Mouse (Mus musculus) lung, postnatal 0 days (tissue): ENCODE measurements around the gene Gm20388. TPM values are rescaled to one million over a fixed set of nuclear protein-coding genes. Genes with fewer than 3 reads are reported as not detected.
A peak's percentile ranks its signal among the peaks of the same experiment; 100 is the strongest.

Experiments
- ATAC-seq: fragments of 200-750 bp; cut with Nextera tagmentation; 2 replicates; pipeline ENCODE4 v1.8.0; 2017; ENCODE audit warnings: moderate library complexity
- DNase-seq: peaks from one replicate; pipeline ENCODE4 v3.0.0-alpha.2; 2016; ENCODE audit warnings: low spot score
- H3K27ac ChIP-seq: fragments of 300-500 bp; sonication (generic); 2 replicates; pipeline ENCODE4 v1.5.1; 2014; ENCODE audit warnings: antibody characterized with exemption, mild to moderate bottlenecking, low read length, mixed read lengths
- H3K27me3 ChIP-seq: fragments of 300-500 bp; sonication (generic); replicated peaks from 2 replicates; pipeline ENCODE4 v1.6.1; 2014; ENCODE audit warnings: low read length, mixed read lengths; ENCODE audit not compliant: insufficient read depth
- H3K36me3 ChIP-seq: fragments of 300-500 bp; sonication (generic); 2 replicates; pipeline ENCODE4 v1.6.1; 2014; ENCODE audit warnings: low read length, mixed read lengths; ENCODE audit not compliant: insufficient read depth
- H3K4me1 ChIP-seq: fragments of 300-500 bp; sonication (generic); 2 replicates; pipeline ENCODE4 v1.6.1; 2014; ENCODE audit warnings: antibody characterized with exemption, low read depth, low read length, mixed read lengths; ENCODE audit not compliant: insufficient read depth
- H3K4me2 ChIP-seq: fragments of 300-500 bp; sonication (generic); replicated peaks from 2 replicates; pipeline ENCODE4 v1.6.1; 2014; ENCODE audit warnings: low read depth, mild to moderate bottlenecking, low read length, moderate library complexity, mixed read lengths
- H3K4me3 ChIP-seq: fragments of 300-500 bp; sonication (generic); 2 replicates; pipeline ENCODE4 v1.5.1; 2014; ENCODE audit warnings: low read depth, low read length
- H3K9ac ChIP-seq: fragments of 300-500 bp; sonication (generic); replicated peaks from 2 replicates; pipeline ENCODE4 v1.6.1; 2014; ENCODE audit warnings: low read depth, mild to moderate bottlenecking
- H3K9me3 ChIP-seq: fragments of 300-500 bp; sonication (generic); 2 replicates; pipeline ENCODE4 v1.6.1; 2016; ENCODE audit warnings: low read length, mixed read lengths
- CTCF ChIP-seq: IDR thresholded peaks from 2 replicates; pipeline ENCODE4 v1.5.1; 2016; ENCODE audit warnings: antibody characterized with exemption, mild to moderate bottlenecking
- EP300 ChIP-seq: IDR thresholded peaks from 2 replicates; pipeline ENCODE4 v1.6.1; 2016; ENCODE audit warnings: antibody characterized with exemption, mild to moderate bottlenecking, control low read depth
- WGBS: fragments of 180-500 bp; shearing (Covaris S2); extraction: QIAGEN DNeasy Blood & Tissue Kit; methylation state at CpG from one replicate; pipeline ENCODE4 v1.1.7; 2014; 5-methylcytosine and 5-hydroxymethylcytosine counted together
- polyA plus RNA-seq: library from polyadenylated mRNA; unstranded; fragments of >200 nt; fragmentation: Nextera tagmentation; extraction: Ambion mirVana; gene quantifications from 2 replicates; pipeline ENCODE4 v1.2.1, GENCODE M21; 2015

Gene Gm20388
- polyA plus RNA-seq, 1 experiment from 2014 or later, result not detected

DNA sequence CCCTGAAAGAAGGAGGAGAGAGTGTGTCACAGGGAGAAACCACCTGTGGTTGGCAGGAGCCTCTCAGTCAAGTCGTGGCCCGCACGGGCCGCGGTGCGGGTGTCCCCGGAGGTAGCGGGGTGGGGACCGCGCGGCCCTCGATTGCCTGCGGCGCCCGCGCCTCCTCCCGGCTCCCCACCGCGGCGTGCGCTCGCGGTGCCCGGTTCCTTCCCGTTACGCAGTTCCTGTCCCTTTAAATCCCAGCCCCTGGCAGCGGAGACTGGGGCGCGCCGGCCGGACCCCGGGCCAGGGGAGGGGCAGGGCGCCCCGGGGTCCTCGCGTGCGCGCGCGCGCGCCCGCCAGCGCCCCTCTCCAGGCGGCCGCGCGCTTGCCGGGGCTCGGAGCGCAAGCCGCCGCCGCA, 1819.1 kb downstream of the Gm20388 start:
- H3K36me3 ChIP-seq, result no peaks in the 10 kb centered on the region
- H3K27ac ChIP-seq, result no peak overlapping the region
- no peaks in the 10 kb centered on the region for H3K4me1 ChIP-seq
- 1% methylated on average over 23 of the region's 54 CpGs for WGBS
- peak overlapping the region; percentile 26; the same call in 1 of the 2 replicates for H3K4me3 ChIP-seq
- no peak for DNase-seq
- TF ChIP-seq EP300 (no peak), CTCF (no peak)
- no peak for ATAC-seq
- H3K4me2 ChIP-seq, result peak overlapping the region; percentile 62
- H3K9me3 ChIP-seq, result no peaks in the 10 kb centered on the region
- peaks cover 50% of the 10 kb centered on the region for H3K27me3 ChIP-seq
- H3K9ac ChIP-seq, result no peak overlapping the region

DNA sequence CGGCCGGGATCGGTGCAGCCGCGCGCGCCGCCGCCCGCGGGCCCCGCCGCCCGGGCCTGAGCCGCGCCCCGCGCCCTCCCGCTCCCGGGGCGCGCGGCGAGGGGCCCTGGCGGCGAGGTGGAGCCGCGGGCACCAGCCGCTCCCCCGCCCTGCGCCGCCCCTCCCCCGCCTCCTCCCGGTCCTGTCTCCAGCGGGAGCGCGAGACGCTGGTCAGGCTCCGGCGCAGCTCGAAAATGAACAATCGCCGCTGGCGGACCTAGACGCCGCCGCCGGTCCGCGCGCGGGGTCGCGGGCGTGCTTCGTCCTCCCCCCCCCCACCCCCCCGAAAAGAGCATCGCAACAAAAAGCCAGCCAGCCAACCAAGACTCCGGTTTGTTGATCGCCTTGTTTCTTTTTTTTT, 1819.5 kb downstream of the Gm20388 start:
- no peak overlapping the region for H3K9ac ChIP-seq
- 0% methylated on average over 28 of the region's 60 CpGs for WGBS
- no peaks in the 10 kb centered on the region for H3K9me3 ChIP-seq
- TF ChIP-seq CTCF (no peak), EP300 (no peak)
- H3K4me2 ChIP-seq, result peak overlapping the region; percentile 62
- no peak for DNase-seq
- ATAC-seq, result no peak
- H3K36me3 ChIP-seq, result no peaks in the 10 kb centered on the region
- H3K27ac ChIP-seq, result no peak overlapping the region
- peak overlapping the region; percentile 26; the same call in 1 of the 2 replicates for H3K4me3 ChIP-seq
- peaks cover 50% of the 10 kb centered on the region for H3K27me3 ChIP-seq
- no peaks in the 10 kb centered on the region for H3K4me1 ChIP-seq

DNA sequence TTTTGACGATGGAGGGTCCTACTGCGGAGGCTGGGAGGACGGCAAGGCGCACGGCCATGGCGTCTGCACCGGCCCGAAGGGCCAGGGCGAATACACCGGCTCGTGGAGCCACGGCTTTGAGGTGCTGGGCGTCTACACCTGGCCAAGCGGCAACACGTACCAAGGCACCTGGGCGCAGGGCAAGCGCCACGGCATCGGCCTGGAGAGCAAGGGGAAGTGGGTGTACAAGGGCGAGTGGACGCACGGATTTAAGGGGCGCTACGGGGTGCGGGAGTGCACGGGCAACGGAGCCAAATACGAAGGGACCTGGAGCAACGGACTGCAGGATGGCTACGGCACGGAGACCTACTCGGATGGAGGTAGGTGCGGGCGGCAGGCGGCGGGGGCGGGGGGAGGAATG, 1820.0 kb downstream of the Gm20388 start:
- DNase-seq (no peak), ATAC-seq (no peak)
- H3K9ac ChIP-seq, result no peak overlapping the region
- H3K4me1 ChIP-seq, result no peaks in the 10 kb centered on the region
- under 1% methylated on average over 36 of the region's 37 CpGs for WGBS
- H3K4me2 ChIP-seq, result peak overlapping the region; percentile 62; the same call in 1 of the 2 replicates
- no peaks in the 10 kb centered on the region for H3K9me3 ChIP-seq
- H3K4me3 ChIP-seq, result no peak overlapping the region
- TF ChIP-seq CTCF (no peak), EP300 (no peak)
- no peak overlapping the region for H3K27ac ChIP-seq
- H3K36me3 ChIP-seq, result no peaks in the 10 kb centered on the region
- peaks cover 54% of the 10 kb centered on the region for H3K27me3 ChIP-seq

DNA sequence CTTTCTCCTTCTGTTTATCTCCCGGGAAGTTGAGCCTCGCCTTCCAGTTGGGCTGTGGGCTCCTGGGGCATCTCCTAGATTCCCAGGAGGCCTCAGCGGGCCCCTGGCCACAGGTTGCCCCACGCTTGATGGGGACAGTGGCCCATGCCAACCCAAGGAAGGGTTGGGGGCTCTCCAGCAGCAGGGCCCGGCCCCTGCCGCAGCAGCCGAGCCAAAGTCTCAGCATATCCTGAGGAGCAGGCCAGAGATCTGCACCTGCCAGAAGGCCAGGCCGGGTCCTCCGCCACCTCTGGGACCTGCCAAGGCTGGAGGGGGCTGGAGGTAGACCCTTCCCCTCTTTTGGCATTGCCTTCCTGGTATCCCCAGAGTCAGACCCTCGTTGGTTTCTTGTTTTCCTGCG, 1820.4 kb downstream of the Gm20388 start:
- Histone ChIP-seq H3K4me2 (no peak overlapping the region), H3K27ac (no peak overlapping the region), H3K9me3 (no peaks in the 10 kb centered on the region), H3K27me3 (peaks cover 54% of the 10 kb centered on the region), H3K4me1 (no peaks in the 10 kb centered on the region), H3K4me3 (no peak overlapping the region), H3K9ac (no peak overlapping the region), H3K36me3 (no peaks in the 10 kb centered on the region)
- whole genome bisulfite sequencing, result 4% methylated on average over 11 of the region's 11 CpGs
- DNase-seq, result no peak
- TF ChIP-seq EP300 (no peak), CTCF (no peak)
- ATAC-seq, result no peak

DNA sequence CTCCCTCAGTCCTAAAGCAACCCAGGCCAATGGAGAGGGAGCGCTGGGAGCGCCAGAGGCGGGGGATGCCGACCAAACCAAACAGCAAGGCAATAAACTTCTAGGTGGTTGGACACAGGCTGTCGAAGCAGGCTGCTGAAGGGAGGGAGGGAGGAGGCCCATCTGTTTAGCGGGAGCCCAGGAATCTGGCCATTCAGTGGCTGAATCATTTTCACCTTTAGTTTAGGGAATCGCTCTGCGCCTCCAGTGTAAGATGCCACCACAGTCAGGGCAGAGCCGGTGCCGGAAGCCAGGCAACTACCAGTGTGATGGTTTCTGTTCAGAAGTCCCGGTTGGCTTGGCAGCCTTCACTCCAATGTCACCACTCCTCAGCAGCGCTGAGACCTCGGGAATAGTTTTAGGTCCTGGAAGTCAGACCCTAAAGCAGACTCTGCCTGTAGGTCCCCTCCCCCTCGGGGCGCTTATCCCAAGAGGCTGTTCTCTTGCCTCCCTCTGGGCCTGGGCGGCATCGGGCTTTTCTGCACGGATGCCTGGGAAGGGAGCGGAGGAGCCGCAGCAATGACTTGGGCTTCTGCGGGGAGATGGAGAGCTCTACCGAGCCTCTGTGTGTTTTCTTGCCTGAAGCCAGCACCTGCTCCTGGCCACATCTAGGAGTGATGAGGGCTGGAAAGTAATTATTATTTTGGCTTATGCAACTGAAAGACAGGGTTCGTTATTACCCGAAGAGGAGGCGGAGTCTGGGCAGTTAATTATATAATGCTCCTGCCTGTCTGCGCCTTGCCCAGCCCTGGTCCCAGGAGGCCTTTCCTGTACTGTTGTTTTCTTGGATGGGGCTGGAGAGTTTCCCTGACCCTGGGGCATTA, 1821.1 kb downstream of the Gm20388 start:
- 10% methylated on average over 26 of the region's 26 CpGs for WGBS
- ATAC-seq, result no peak

DNA sequence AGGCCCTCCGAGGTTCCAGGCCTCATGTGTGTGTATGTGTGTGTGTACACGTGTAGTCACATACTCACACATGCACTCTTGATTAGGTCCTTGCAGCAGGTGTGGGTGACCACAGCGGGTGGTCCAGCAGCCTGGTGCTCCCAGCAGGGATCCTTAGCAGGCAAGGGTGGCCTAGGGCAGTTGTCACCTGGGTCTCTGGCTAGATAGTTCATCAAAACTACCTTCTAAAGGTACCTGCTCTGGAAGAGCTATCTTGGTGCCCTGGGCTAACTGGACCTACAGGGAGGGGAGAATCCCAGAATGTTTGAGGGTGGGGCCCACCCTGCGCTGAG, 1821.7 kb downstream of the Gm20388 start:
- no peak overlapping the region for H3K9ac ChIP-seq
- no peak for TF ChIP-seq CTCF
- no peak for TF ChIP-seq EP300
- no peak overlapping the region for H3K4me2 ChIP-seq
- no peaks in the 10 kb centered on the region for H3K36me3 ChIP-seq
- ATAC-seq (no peak), DNase-seq (no peak)
- no peaks in the 10 kb centered on the region for H3K4me1 ChIP-seq
- no peaks in the 10 kb centered on the region for H3K9me3 ChIP-seq
- H3K27ac ChIP-seq, result no peak overlapping the region
- no peak overlapping the region for H3K4me3 ChIP-seq
- peaks cover 54% of the 10 kb centered on the region for H3K27me3 ChIP-seq
- 43% methylated on average over 4 of the region's 4 CpGs for WGBS

More for the DNA sequence above, 1821.1 kb downstream of the Gm20388 start:
- TF ChIP-seq EP300 (no peak), CTCF (no peak)
- Histone ChIP-seq H3K36me3 (no peaks in the 10 kb centered on the region), H3K9ac (no peak overlapping the region), H3K27ac (no peak overlapping the region), H3K27me3 (peaks cover 54% of the 10 kb centered on the region), H3K4me3 (no peak overlapping the region), H3K9me3 (no peaks in the 10 kb centered on the region), H3K4me1 (no peaks in the 10 kb centered on the region), H3K4me2 (no peak overlapping the region)
- no peak for DNase-seq
